Mouse (Mus musculus) neural tube, embryonic 13.5 days (tissue): Measurements from ENCODE around the gene Trpm1. TPM values are rescaled to one million over a fixed set of nuclear protein-coding genes. Genes with fewer than 3 reads are reported as not detected.

Experiments
- ATAC-seq: fragments of 200-750 bp; cut with Nextera tagmentation; 2 replicates; pipeline ENCODE4 v1.8.0; 2017; ENCODE audit warnings: low read depth, mild to moderate bottlenecking, moderate TSS enrichment, moderate library complexity
- H3K27ac ChIP-seq: fragments of 300-500 bp; sonication (generic); replicated peaks from 2 replicates; pipeline ENCODE4 v1.5.1; 2015; ENCODE audit warnings: moderate library complexity, mild to moderate bottlenecking, inconsistent platforms
- H3K27me3 ChIP-seq: fragments of 300-500 bp; sonication (generic); 2 replicates; pipeline ENCODE4 v1.6.1; 2015; ENCODE audit warnings: mild to moderate bottlenecking, inconsistent platforms
- H3K36me3 ChIP-seq: fragments of 300-500 bp; sonication (generic); 2 replicates; pipeline ENCODE4 v1.6.1; 2015; ENCODE audit warnings: mild to moderate bottlenecking, inconsistent platforms
- H3K4me1 ChIP-seq: fragments of 300-500 bp; sonication (generic); replicated peaks from 2 replicates; pipeline ENCODE4 v1.6.1; 2015; ENCODE audit warnings: inconsistent platforms
- H3K4me2 ChIP-seq: fragments of 300-500 bp; sonication (generic); 2 replicates; pipeline ENCODE4 v1.6.1; 2015; ENCODE audit warnings: inconsistent platforms, mild to moderate bottlenecking, moderate library complexity
- H3K4me3 ChIP-seq: fragments of 300-500 bp; sonication (generic); 2 replicates; pipeline ENCODE4 v1.5.1; 2015; ENCODE audit warnings: mild to moderate bottlenecking, inconsistent platforms
- H3K9ac ChIP-seq: fragments of 300-500 bp; sonication (generic); 2 replicates; pipeline ENCODE4 v1.6.1; 2015; ENCODE audit warnings: moderate library complexity, mild to moderate bottlenecking, inconsistent platforms
- H3K9me3 ChIP-seq: fragments of 300-500 bp; sonication (generic); 2 replicates; pipeline ENCODE4 v1.6.1; 2016; ENCODE audit warnings: inconsistent platforms
- WGBS: fragments of 180-500 bp; shearing (Covaris S2); methylation state at CpG from one replicate; pipeline ENCODE4 v1.1.7; 2015; 5-methylcytosine and 5-hydroxymethylcytosine counted together
- polyA plus RNA-seq: library from polyadenylated mRNA; unstranded; fragments of >200 nt; fragmentation: Nextera tagmentation; extraction: Ambion mirVana; gene quantifications from 2 replicates; pipeline ENCODE4 v1.2.1, GENCODE M21; 2015

Gene Trpm1
- polyA plus RNA-seq, 1 experiment from 2014 or later = not detected

DNA sequence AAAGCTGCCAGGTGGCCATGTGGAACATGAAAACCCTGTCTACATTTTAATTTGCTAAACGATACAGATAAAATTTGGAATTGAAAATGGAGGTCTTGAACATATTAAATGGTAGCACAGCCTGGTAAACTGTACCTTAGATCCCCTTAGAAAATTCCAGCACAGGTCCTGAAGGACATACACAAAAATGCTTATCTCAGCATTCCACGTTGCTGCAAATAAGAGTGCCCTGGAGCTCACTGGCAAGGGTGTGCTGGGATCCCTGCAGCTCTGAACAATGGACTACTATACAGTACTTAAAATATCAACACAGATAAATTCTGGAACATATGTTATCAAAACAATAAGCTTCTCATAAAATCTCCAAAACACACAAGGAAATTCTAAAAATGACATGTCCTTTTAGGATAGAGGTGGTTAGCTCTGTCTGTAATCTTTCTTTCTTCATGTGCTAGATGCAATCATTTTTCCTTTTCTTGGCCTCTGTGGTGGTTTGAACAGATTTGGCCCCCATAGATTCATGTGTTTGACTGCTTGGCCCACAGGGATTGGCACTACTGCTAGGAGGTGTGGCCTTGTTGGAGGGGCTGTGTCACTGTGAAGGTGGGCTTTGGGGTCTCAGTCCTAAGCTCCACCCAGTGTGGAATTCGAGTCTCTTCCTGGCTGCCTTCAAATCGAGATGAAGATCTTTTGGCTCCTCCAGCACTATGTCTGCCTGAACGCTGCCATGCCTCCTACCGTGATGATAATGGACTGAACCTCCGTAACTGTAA lies 3.5 kb downstream of the Trpm1 start:
- no peak overlapping the region for H3K4me2 ChIP-seq
- H3K9ac ChIP-seq = no peak overlapping the region
- no peak overlapping the region for H3K27ac ChIP-seq
- H3K27me3 ChIP-seq = no peaks in the 10 kb centered on the region
- no peaks in the 10 kb centered on the region for H3K9me3 ChIP-seq
- H3K36me3 ChIP-seq = no peaks in the 10 kb centered on the region
- WGBS = 63% methylated on average over 7 of the region's 7 CpGs
- H3K4me1 ChIP-seq = peaks cover 38% of the 10 kb centered on the region
- no peak overlapping the region for H3K4me3 ChIP-seq
- ATAC-seq = no peak

DNA sequence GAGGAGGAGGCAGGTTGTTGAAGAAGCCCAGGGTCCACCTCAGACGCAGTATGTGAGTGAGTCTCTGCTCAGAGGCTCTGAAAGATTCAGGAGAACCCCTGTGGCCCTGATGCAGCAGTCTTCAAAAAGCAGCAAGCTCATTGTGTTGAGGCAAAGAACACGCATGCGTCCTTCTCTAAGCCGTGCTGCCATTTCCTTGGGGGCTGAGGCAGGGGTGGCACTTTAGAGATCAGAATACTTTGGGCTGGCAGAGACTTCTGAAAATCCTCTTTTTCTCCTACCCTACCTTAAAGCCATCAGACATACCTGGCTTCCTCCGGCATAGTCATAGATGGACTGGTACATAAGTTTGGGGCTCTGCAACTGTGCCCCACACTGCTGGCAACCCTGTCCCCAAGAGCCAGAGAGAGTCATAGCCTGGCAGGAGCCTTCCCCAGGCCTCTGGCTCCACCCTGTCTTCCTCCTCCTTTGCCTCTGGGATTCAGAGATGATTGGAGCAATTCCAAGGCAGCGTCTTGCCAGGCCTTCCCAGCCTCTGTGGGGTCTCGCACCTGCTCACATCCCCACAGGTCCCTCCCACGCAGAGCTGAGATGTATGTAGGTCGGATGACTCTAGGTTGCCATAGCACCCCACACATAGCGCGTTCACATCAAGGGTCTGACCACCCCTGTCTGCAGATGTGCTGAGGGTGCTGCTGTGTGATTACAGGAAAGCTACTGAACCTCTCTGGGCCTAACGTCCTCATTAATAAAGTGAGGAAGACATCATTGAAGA lies 4.8 kb downstream of the Trpm1 start:
- WGBS = 69% methylated on average over 12 of the region's 12 CpGs
- no peak for ATAC-seq
- H3K36me3 ChIP-seq = no peaks in the 10 kb centered on the region
- no peaks in the 10 kb centered on the region for H3K27me3 ChIP-seq
- H3K27ac ChIP-seq = no peak overlapping the region
- no peak overlapping the region for H3K4me2 ChIP-seq
- H3K4me1 ChIP-seq = peaks cover 47% of the 10 kb centered on the region
- no peaks in the 10 kb centered on the region for H3K9me3 ChIP-seq
- no peak overlapping the region for H3K9ac ChIP-seq
- no peak overlapping the region for H3K4me3 ChIP-seq

DNA sequence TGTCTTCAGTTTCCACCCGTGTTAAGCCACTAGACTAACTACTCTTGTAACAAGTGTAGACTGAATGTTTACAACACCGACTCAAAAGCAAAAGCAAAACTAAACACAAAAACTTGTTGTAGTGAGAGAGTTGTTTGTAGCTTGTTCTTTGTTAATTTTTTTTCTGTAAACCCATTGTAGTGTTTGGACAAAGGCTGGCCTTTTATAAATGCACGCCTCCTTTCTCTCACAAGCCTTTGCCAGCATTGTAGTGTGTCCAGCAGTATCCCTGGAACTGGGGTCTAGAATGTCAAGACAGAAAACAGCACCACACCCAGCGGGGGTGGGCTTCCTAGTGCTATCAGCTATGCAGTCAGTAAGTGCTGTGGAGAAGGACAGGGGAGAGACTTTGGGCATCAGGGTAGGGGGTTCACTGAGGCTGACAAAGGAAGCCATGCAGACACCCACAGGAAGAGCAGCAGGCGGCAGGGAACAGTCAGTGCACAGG lies 5.5 kb downstream of the Trpm1 start:
- Histone ChIP-seq H3K27me3 (no peaks in the 10 kb centered on the region), H3K27ac (no peak overlapping the region), H3K9me3 (no peaks in the 10 kb centered on the region), H3K9ac (no peak overlapping the region), H3K4me3 (no peak overlapping the region), H3K36me3 (no peaks in the 10 kb centered on the region), H3K4me2 (no peak overlapping the region), H3K4me1 (peaks cover 47% of the 10 kb centered on the region)
- 49% methylated on average over 5 of the region's 5 CpGs for WGBS
- ATAC-seq = no peak

DNA sequence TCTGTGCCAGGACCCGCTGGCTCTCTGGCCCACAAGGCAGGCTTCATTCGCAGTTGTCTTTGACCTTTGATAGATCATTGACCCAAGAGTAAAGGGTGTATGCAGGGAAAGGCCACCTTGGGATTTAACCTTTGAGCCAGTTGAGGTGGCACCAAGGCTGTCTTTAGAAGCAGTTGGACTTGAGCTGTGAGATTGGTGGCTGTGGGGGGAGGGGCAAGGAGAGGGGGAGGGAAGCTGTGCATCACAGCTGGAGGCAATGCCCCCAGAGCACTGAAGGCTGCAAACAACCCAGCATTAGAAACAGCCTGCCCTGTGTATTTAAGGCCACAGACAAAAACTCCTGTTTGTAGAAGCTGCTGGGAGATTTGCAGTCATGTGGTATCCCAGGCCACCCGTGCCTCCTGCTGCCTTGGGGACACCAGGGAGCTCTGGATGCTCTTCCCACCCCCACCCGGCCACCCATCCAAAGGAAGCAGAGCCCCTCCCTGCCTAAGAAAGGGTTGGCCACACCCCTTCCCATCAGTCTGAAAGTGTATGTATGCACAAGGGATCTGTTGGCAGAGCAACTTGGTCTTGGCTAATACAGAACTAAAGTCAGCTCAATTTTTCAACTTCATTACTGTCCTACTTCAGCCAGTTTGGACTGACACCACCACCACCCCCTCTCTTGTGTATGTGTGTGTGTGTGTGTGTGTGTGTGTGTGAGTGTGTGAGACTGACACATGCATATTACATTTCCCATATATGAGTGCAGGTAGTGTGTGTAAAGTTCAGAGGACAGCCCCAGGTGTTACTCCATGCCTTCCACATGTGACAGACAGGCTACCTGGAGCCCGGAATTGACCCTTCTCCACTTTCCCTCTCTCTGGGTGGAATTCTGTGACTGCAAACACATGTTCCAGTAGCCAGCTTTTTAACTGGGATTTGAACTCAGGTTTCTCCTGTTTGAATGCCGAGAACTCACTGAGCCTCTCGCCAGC lies 6.3 kb downstream of the Trpm1 start:
- no peak for ATAC-seq
- Histone ChIP-seq H3K4me2 (no peak overlapping the region), H3K27ac (peak overlapping the region; percentile 13; the same call in 1 of the 2 replicates), H3K36me3 (no peaks in the 10 kb centered on the region), H3K27me3 (no peaks in the 10 kb centered on the region), H3K9me3 (no peaks in the 10 kb centered on the region), H3K9ac (no peak overlapping the region), H3K4me1 (peaks cover 47% of the 10 kb centered on the region), H3K4me3 (no peak overlapping the region)
- 57% methylated on average over 7 of the region's 7 CpGs for whole genome bisulfite sequencing

DNA sequence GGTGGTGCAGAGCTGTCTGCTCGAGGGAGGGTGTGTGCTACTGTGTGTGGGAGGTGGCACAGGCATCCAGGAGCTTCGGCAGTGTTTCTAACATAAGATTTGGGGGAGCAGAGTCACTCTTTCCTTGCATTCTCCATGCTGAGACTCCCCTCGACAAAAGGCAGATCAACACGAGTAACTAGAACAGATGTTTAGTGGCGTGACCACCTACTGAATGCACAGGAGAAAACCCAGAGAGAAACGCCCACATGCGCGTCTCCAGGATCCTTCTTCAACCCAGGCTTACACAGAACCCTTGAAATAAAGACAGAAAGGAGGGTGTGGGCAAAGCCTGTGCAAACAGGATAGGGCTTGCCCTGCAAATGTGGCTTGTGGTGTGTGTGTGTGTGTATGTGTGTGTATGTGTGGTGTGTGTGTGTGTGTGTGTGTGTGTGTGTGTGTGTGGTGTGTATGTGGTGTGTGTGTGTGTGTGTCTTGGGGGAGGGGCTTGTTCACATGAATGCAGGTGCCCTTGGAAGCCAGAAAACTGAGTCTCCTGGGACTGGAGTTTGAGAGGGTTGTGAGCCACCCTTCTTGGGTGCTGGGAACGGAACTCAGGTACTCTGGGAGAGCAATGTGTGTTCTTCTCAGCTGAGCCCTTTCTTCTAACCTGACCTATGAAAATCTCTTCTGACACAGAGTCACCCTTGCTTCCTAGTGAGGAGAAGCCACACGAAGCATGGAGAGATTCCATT lies 7.3 kb downstream of the Trpm1 start:
- Histone ChIP-seq H3K9me3 (no peaks in the 10 kb centered on the region), H3K4me3 (no peak overlapping the region), H3K27me3 (no peaks in the 10 kb centered on the region), H3K4me1 (peaks cover 38% of the 10 kb centered on the region), H3K36me3 (no peaks in the 10 kb centered on the region), H3K4me2 (no peak overlapping the region), H3K9ac (no peak overlapping the region), H3K27ac (no peak overlapping the region; the same call in 1 of the 2 replicates)
- 75% methylated on average over 10 of the region's 10 CpGs for WGBS
- ATAC-seq = no peak

DNA sequence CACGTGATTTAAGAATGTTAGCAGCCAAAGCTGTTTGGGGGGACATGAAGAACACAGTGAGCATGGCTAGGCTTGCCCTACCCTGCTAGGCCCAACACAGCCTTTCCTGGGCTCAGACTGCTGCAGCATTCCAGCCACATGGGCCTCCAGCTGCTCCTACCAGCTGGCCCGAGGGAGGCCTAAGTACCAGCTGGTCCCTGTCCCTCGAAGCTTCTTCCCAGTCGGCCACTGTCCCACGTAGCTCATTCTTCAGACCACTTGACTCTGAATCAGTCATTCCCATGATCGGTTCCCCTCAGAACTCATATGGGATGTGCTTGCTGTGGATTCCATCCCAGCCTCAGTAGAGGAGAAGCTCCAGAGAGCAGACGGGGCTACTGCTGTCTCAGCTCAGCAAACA lies 8.4 kb downstream of the Trpm1 start:
- no peaks in the 10 kb centered on the region for H3K36me3 ChIP-seq
- H3K9ac ChIP-seq = no peak overlapping the region
- H3K27ac ChIP-seq = no peak overlapping the region
- no peak for ATAC-seq
- WGBS = 52% methylated on average over 7 of the region's 7 CpGs
- no peak overlapping the region for H3K4me3 ChIP-seq
- peaks cover 37% of the 10 kb centered on the region for H3K4me1 ChIP-seq
- no peaks in the 10 kb centered on the region for H3K27me3 ChIP-seq
- H3K9me3 ChIP-seq = no peaks in the 10 kb centered on the region
- no peak overlapping the region for H3K4me2 ChIP-seq

DNA sequence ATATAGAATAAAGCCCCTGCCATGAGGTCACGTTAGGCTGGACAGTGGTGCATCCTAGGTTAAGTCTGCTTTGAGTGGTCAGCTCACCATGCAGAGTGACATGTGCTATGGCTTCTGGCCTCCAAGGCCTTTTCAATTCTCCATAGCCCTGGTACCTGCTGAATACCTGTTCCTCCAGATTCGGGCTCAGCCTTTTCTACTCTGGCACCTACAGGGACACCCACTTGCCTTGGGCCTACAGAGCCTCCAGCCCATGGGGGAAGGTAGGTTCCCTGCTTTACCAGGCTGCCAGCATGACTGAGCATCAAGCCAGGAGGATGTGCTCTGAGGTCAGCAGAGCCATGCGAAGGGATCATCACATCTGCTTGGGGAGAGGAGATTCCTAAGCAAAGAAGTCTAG lies 9.5 kb downstream of the Trpm1 start:
- Histone ChIP-seq H3K9ac (no peak overlapping the region), H3K4me1 (peaks cover 37% of the 10 kb centered on the region), H3K27ac (no peak overlapping the region), H3K36me3 (no peaks in the 10 kb centered on the region), H3K9me3 (no peaks in the 10 kb centered on the region), H3K4me2 (no peak overlapping the region), H3K27me3 (no peaks in the 10 kb centered on the region), H3K4me3 (no peak overlapping the region)
- 83% methylated on average over 3 of the region's 3 CpGs for WGBS
- no peak for ATAC-seq

DNA sequence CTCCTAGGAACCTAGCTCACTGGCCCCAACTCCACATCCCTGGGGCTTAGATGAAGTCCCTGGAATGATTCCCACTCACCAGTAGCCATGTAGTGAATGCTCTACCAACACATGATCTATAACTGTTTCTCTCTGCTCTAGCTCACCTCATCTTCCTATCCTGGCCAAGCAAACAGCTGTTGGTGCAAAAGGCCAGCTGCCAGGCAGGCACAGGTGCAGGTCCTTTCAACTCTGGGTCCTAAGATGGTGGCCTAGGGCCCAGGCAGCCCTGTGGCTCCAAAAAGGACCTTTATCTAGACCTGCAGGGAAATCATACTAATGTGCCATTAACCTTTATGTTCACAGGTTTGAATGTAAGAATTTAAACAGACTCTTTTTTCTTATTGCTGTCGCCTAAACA lies 10.3 kb downstream of the Trpm1 start:
- Histone ChIP-seq H3K36me3 (no peaks in the 10 kb centered on the region), H3K4me2 (no peak overlapping the region), H3K27me3 (no peaks in the 10 kb centered on the region), H3K9me3 (no peaks in the 10 kb centered on the region), H3K27ac (no peak overlapping the region), H3K4me1 (peaks cover 32% of the 10 kb centered on the region), H3K4me3 (no peak overlapping the region), H3K9ac (no peak overlapping the region)
- WGBS = 93% methylated on average over 1 of the region's 1 CpGs
- ATAC-seq = no peak

DNA sequence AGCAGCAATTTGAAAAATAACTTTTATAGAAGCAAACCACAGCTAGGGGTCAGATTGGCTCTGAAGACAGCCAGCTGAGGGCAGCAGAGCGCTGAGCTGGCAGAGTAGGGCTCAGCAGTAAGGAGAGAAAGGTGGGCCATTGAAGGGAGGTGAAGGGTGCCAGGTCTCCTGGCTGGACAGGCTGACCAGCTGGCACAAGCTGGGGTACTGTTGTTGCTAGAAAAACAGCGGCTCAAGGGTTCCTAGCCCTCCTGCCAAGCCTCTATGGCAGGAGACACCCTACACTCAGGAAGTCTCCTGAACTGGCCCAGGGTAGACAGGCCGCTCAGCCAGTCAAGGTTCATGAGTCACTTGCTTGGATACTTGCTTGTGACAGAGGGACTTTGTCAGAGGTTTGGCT lies 11.4 kb downstream of the Trpm1 start:
- Histone ChIP-seq H3K36me3 (no peaks in the 10 kb centered on the region), H3K9ac (no peak overlapping the region), H3K4me1 (peaks cover 21% of the 10 kb centered on the region), H3K9me3 (no peaks in the 10 kb centered on the region), H3K27me3 (no peaks in the 10 kb centered on the region), H3K4me2 (no peak overlapping the region), H3K4me3 (no peak overlapping the region), H3K27ac (no peak overlapping the region)
- peak; percentile 33; the same call in 1 of the 2 replicates for ATAC-seq
- WGBS = 65% methylated on average over 3 of the region's 3 CpGs

DNA sequence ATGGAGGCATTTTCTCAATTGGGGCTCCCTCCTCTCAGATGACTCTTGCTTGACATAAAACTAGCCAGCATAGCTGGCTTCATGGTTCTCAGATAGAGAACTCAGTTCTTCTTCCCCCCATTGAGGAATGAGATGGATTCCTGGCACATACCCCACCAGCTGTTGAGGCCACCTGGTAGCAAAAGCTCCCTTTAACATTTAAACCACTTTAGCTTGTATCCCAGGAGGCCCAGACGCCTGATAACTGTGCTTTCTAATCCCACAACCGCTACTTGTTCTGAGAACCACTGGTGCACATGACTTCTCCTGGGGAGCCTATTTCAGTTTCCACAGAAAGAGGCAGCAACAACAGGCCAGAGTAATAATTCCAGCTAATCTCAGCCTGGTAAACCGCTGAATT lies 12.4 kb downstream of the Trpm1 start:
- H3K9ac ChIP-seq = no peak overlapping the region
- H3K27me3 ChIP-seq = no peaks in the 10 kb centered on the region
- H3K9me3 ChIP-seq = no peaks in the 10 kb centered on the region
- no peaks in the 10 kb centered on the region for H3K36me3 ChIP-seq
- no peak overlapping the region for H3K4me3 ChIP-seq
- no peak for ATAC-seq
- no peak overlapping the region for H3K4me2 ChIP-seq
- 74% methylated on average over 3 of the region's 3 CpGs for WGBS
- H3K4me1 ChIP-seq = peaks cover 13% of the 10 kb centered on the region; the same call in 1 of the 2 replicates
- H3K27ac ChIP-seq = no peak overlapping the region

DNA sequence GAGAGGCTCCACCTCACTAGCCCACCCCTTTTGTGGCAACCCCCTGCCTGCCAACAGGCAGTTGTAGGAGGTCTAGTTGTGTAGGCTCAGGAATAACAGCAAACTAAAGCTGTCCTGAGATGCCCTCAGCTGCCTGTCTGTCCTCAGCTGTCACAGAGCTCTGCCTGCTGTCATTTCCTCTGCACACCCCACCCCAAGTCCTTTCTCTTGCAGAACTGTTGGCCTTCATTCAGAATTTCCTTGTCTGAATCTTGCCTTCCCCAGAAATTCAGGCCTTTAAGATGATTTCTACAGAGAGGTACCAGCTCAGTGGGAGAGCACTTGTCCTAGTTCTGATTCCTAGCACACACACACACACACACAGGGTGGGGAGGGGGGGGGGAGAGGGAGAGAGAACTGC lies 13.1 kb downstream of the Trpm1 start:
- Histone ChIP-seq H3K36me3 (no peaks in the 10 kb centered on the region), H3K4me2 (no peak overlapping the region), H3K9ac (no peak overlapping the region), H3K27ac (no peak overlapping the region), H3K4me1 (peaks cover 13% of the 10 kb centered on the region; the same call in 1 of the 2 replicates), H3K4me3 (no peak overlapping the region), H3K9me3 (no peaks in the 10 kb centered on the region), H3K27me3 (no peaks in the 10 kb centered on the region)
- no peak for ATAC-seq
